Mouse (Mus musculus): Measurements from ENCODE around the gene 1700001K19Rik. TPM values are rescaled to one million over a fixed set of nuclear protein-coding genes. Genes with fewer than 3 reads are reported as not detected.
"Not testable (repeated sequence)": the region's sequence is repeated elsewhere in the genome, so short reads cannot be mapped to it uniquely, and the experiment has no call there.

Gene 1700001K19Rik
- total and polyA plus RNA-seq, 2 experiments from 2014 or later, result not detected

DNA sequence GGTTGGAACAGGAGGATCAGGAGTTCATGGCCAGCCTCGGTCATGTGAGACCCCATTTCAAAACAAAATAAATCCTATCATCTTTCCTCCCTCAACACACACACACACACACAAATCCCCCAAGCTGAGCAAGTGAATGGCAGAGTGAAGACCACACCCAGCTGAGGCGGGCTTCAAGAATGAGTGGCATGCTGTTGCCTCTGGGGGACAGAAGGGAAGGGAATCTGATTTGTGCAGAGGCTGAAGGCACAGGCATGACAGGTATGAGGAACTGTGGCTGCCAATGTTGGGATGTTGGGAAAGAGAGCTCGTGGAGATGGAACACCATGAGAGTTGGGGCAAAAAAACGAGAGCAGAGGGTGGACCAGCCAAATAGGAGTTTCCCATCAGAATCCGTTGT is 28.9 kb upstream of the 1700001K19Rik start:
- H3K4me2 ChIP-seq (ENCODE audit: low read depth), result no peak overlapping the region
- ATAC-seq (no peak), DNase-seq (no peak)
- no peaks in the 10 kb centered on the region for H3K36me3 ChIP-seq (ENCODE audit: insufficient read depth)
- TF ChIP-seq CTCF (IDR thresholded peaks at IDR 0.05; ENCODE audit: low read depth), result no peak
- 76% methylated on average over 5 of the region's 5 CpGs for WGBS
- peaks cover 4% of the 10 kb centered on the region; the same call in 1 of the 2 replicates for H3K4me1 ChIP-seq (ENCODE audit: insufficient read depth)
- no peak overlapping the region for H3K9ac ChIP-seq
- H3K4me3 ChIP-seq (ENCODE audit: low read depth, low read length), result no peak overlapping the region
- no peaks in the 10 kb centered on the region for H3K27me3 ChIP-seq (ENCODE audit: insufficient read depth, low read length)
- no peaks in the 10 kb centered on the region for H3K9me3 ChIP-seq (ENCODE audit: low read length)
- H3K27ac ChIP-seq (ENCODE audit: low read depth, low read length), result no peak overlapping the region

DNA sequence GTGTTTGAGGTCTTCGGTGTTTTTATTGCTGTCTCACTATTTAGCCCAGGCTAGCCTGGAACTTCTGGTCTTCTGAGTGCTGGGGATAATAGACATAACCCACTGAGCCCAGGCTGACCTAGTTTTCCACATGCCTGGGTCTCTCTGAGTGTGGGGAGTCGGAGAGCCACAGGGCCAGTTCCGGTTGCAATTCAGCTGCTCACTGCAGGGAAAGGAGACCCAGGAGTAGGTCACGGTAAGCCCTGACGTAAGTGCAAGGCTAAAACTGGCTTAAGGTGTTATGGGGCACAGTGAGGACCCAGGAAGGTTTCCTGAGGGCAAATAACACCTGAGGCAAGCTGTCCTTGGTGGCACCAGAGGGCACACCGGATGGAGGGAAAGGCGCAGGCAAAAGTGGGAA is 25.0 kb upstream of the 1700001K19Rik start:
- no peaks in the 10 kb centered on the region for H3K36me3 ChIP-seq (ENCODE audit: insufficient read depth)
- DNase-seq, result no peak
- no peaks in the 10 kb centered on the region for H3K27me3 ChIP-seq (ENCODE audit: insufficient read depth, low read length)
- TF ChIP-seq CTCF (IDR thresholded peaks at IDR 0.05; ENCODE audit: low read depth), result no peak
- WGBS, result 92% methylated on average over 7 of the region's 7 CpGs
- peaks cover 4% of the 10 kb centered on the region; the same call in 1 of the 2 replicates for H3K4me1 ChIP-seq (ENCODE audit: insufficient read depth)
- H3K4me2 ChIP-seq (ENCODE audit: low read depth), result no peak overlapping the region
- no peak overlapping the region for H3K4me3 ChIP-seq (ENCODE audit: low read depth, low read length)
- no peaks in the 10 kb centered on the region for H3K9me3 ChIP-seq (ENCODE audit: low read length)
- H3K27ac ChIP-seq (ENCODE audit: low read depth, low read length), result no peak overlapping the region
- H3K9ac ChIP-seq, result no peak overlapping the region
- ATAC-seq, result no peak

DNA sequence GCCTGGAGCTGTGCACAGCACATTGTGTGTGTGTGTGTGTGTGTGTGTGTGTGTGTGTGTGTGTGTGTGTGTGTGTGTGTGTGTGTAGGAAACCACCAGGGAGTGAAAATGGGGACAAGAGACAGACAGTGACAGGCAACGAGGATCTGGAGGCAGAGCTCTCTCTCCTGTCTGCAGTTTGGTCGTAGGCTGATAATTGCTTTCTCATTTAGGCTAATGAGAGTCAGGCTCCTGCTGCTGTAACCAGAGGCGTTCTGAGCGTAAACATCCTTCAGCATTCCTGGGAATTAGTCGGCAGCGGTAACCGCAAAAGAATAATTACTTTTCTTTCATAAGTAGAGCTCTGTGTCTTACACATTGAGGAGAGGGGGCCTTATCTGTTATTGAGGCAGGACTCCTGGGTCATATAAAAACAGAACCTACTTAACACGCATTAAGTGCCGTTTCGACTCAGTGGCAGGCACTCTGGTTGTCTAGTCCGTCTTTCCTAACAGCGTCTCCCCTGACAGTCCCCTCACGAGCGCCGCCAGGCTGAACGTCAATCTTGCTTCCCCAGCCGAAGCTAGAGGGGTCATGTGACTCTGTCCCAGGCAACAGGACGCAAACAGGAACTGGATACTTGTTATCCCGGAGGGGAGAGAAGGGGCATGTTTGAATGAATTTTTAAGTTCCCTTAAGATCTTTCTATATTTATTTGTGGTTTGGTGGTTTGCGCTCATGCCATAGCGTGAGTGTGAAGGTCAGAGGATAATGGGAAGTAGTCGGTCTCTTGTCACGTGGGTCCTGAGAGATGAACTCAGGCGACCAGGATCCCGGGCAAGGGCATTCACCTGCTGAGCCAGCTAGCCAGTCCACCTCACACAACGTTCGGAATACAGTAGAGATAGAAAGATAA is 24.2 kb upstream of the 1700001K19Rik start:
- Histone ChIP-seq H3K4me2 (ENCODE audit: low read depth) (peak overlapping the region; percentile 56), H3K4me1 (ENCODE audit: insufficient read depth) (peaks cover 4% of the 10 kb centered on the region; the same call in 1 of the 2 replicates), H3K9ac (peak overlapping the region; percentile 23; the same call in 1 of the 2 replicates), H3K4me3 (ENCODE audit: low read depth, low read length) (peak overlapping the region; percentile 23), H3K27me3 (ENCODE audit: insufficient read depth, low read length) (no peaks in the 10 kb centered on the region), H3K9me3 (ENCODE audit: low read length) (no peaks in the 10 kb centered on the region), H3K27ac (ENCODE audit: low read depth, low read length) (no peak overlapping the region), H3K36me3 (ENCODE audit: insufficient read depth) (no peaks in the 10 kb centered on the region)
- peak; percentile 65 for ATAC-seq
- no peak; the same call in 1 of the 2 replicates for TF ChIP-seq CTCF (IDR thresholded peaks at IDR 0.05; ENCODE audit: low read depth)
- peak; percentile 52 for DNase-seq
- WGBS, result 1% methylated on average over 27 of the region's 27 CpGs

DNA sequence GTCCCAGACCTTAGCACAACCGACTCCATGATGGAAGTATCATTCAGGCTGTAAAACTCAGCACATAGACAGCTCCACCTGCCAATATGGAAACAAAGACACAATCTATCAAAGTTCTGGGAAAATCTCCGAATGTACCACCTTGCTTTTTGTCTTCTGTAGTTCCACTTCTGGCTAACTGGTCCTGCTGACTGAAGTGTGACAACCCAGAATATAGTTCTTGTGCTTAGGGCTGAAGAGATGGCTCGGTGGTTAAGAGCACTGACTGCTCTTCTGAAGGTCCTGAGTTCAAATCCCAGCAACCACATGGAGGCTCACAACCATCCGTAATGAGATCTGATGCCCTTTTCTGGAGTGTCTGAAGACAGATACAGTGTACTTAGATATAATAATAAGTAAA is 23.0 kb upstream of the 1700001K19Rik start:
- WGBS, result 82% methylated on average over 4 of the region's 4 CpGs
- not testable (repeated sequence) for H3K9me3 ChIP-seq (ENCODE audit: low read length); H3K36me3 ChIP-seq (ENCODE audit: insufficient read depth); H3K27ac ChIP-seq (ENCODE audit: low read depth, low read length); ATAC-seq; DNase-seq; H3K4me1 ChIP-seq (ENCODE audit: insufficient read depth); H3K27me3 ChIP-seq (ENCODE audit: insufficient read depth, low read length); H3K9ac ChIP-seq; H3K4me3 ChIP-seq (ENCODE audit: low read depth, low read length); H3K4me2 ChIP-seq (ENCODE audit: low read depth)

DNA sequence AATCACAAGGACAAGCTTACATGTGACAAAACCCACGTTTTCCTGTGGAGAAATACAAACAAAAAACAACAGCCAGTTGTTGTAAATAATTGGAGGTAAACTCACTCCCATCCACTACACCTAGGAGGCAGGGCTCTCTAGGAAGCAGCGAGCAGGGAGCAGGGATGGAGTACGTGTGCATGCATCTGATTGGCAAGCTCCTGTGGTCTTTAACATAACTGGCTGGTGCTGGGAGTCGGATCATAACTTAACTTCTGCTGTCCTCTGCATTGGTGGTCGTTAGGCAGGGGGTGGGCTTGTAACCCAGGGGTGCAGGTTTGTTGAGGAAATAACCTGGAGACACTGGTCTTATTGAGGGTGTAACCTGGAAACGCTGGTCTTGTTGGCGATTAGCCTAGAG is 21.3 kb upstream of the 1700001K19Rik start:
- 72% methylated on average over 7 of the region's 7 CpGs for WGBS
- no peaks in the 10 kb centered on the region for H3K36me3 ChIP-seq (ENCODE audit: insufficient read depth)
- no peak for TF ChIP-seq CTCF (IDR thresholded peaks at IDR 0.05; ENCODE audit: low read depth)
- ATAC-seq (no peak), DNase-seq (no peak)
- no peaks in the 10 kb centered on the region for H3K9me3 ChIP-seq (ENCODE audit: low read length)
- no peak overlapping the region for H3K4me2 ChIP-seq (ENCODE audit: low read depth)
- H3K27me3 ChIP-seq (ENCODE audit: insufficient read depth, low read length), result no peaks in the 10 kb centered on the region; the same call in 1 of the 2 replicates
- no peak overlapping the region for H3K4me3 ChIP-seq (ENCODE audit: low read depth, low read length)
- no peak overlapping the region for H3K27ac ChIP-seq (ENCODE audit: low read depth, low read length)
- no peak overlapping the region for H3K9ac ChIP-seq
- H3K4me1 ChIP-seq (ENCODE audit: insufficient read depth), result peaks cover 4% of the 10 kb centered on the region; the same call in 1 of the 2 replicates

DNA sequence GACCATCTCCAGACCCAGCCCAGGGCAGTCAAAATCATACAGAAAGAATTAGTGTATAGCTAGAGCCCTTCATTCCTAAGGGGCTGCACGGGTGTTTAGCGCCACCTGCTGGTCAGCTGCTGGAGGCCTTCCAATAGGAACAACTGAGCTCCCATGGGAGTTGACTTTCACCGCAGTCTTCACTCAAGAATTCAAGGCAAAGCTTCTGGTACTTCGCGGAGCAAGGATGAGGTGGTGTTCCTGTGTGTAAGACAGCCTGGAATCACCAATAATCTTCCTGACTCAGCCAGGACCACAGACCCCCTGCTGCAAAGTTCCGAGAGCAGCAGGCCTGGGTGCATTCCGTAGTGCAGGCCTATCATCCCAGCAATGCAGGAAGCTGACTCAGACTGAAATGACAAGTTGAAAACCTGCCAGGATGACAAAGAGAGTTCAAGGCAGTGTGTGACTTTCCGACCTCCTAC is 20.6 kb upstream of the 1700001K19Rik start:
- Histone ChIP-seq H3K27ac (ENCODE audit: low read depth, low read length) (no peak overlapping the region), H3K27me3 (ENCODE audit: insufficient read depth, low read length) (no peaks in the 10 kb centered on the region; the same call in 1 of the 2 replicates), H3K4me3 (ENCODE audit: low read depth, low read length) (no peak overlapping the region), H3K4me2 (ENCODE audit: low read depth) (no peak overlapping the region), H3K9me3 (ENCODE audit: low read length) (no peaks in the 10 kb centered on the region), H3K36me3 (ENCODE audit: insufficient read depth) (no peaks in the 10 kb centered on the region), H3K9ac (no peak overlapping the region), H3K4me1 (ENCODE audit: insufficient read depth) (peaks cover 4% of the 10 kb centered on the region; the same call in 1 of the 2 replicates)
- DNase-seq (peak; percentile 88), ATAC-seq (peak; percentile 85)
- WGBS, result 38% methylated on average over 8 of the region's 8 CpGs
- peak; percentile 94 for TF ChIP-seq CTCF (IDR thresholded peaks at IDR 0.05; ENCODE audit: low read depth)

DNA sequence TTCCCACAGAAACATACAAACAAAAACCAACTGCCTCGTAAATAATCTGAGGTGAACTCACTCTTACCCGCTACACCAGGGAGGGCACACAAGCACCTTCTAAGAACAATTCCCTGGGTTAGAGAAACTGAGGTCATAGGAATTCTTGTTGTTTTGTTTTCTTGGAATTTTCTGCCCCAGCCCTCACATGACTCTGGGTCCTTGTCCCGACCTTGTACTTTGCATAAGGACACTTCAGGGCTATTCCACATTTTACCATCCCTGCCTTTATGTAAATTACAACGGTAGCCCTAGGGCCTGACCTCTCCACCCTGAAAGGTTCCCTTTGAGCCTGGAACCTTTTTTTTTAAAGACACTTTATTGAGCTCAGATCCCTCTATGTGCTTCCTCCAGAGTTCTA is 20.1 kb upstream of the 1700001K19Rik start, which contains the start of gene Hsp90aa1:
Gene Hsp90aa1, minus strand, starts transcription at position 173 of the 400 bp plus-strand sequence.
- 45% methylated on average over 4 of the region's 4 CpGs for WGBS
- Histone ChIP-seq H3K27ac (ENCODE audit: low read depth, low read length) (no peak within 1 kb of the TSS), H3K4me2 (ENCODE audit: low read depth) (no peak within 1 kb of the TSS), H3K9me3 (ENCODE audit: low read length) (no peaks in the 10 kb centered on the region), H3K36me3 (ENCODE audit: insufficient read depth) (no peaks in the 10 kb centered on the region), H3K9ac (no peak within 1 kb of the TSS), H3K4me1 (ENCODE audit: insufficient read depth) (peaks cover 4% of the 10 kb centered on the region; the same call in 1 of the 2 replicates), H3K4me3 (ENCODE audit: low read depth, low read length) (no peak within 1 kb of the TSS), H3K27me3 (ENCODE audit: insufficient read depth, low read length) (no peaks in the 10 kb centered on the region; the same call in 1 of the 2 replicates)
- no peak for ATAC-seq
- no peak for TF ChIP-seq CTCF (IDR thresholded peaks at IDR 0.05; ENCODE audit: low read depth)
- DNase-seq, result no peak

DNA sequence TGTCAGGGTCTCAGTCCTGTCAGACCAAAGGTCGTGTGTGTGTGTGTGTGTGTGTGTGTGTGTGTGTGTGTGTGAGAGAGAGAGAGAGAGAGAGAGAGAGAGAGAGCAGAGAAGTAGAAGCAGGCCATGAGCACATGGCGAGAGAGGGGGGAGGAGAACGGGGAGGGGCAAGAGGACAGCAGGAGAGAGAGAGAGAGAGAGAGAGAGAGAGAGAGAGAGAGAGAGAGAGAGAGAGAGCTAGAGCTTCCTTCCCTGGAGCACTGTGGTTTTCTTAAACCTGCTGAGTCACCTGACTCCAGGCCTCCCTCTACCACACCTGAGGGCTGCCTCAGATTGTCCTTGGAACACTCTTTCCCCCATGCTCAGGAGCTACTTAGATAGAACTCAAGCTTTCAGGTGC is 18.9 kb upstream of the 1700001K19Rik start:
- not testable (repeated sequence) for ATAC-seq; H3K9ac ChIP-seq; H3K27me3 ChIP-seq (ENCODE audit: insufficient read depth, low read length); H3K9me3 ChIP-seq (ENCODE audit: low read length); H3K4me3 ChIP-seq (ENCODE audit: low read depth, low read length); H3K27ac ChIP-seq (ENCODE audit: low read depth, low read length); DNase-seq; H3K4me2 ChIP-seq (ENCODE audit: low read depth); H3K4me1 ChIP-seq (ENCODE audit: insufficient read depth); H3K36me3 ChIP-seq (ENCODE audit: insufficient read depth)
- 33% methylated on average over 1 of the region's 3 CpGs for WGBS

Data from forebrain, postnatal 0 days (tissue).